Mouse (Mus musculus): Measurements from ENCODE around the gene Klkb1.

GRCm38 (mm10) chr8:45266993-45267392, 27.7 kb downstream of the Klkb1 start:
- TF ChIP-seq POLR2A (IDR thresholded peaks at IDR 0.05; ENCODE audit: borderline replicate concordance, extremely low read depth, insufficient read depth, insufficient read length, poor library complexity, severe bottlenecking) (no peak), CTCF (IDR thresholded peaks at IDR 0.05; ENCODE audit: borderline replicate concordance, extremely low read depth, insufficient read depth, insufficient read length) (no peak)
